Mouse (Mus musculus): ENCODE data around the gene Phldb2. TPM values are rescaled to one million over a fixed set of nuclear protein-coding genes. Genes with fewer than 3 reads are reported as not detected.

Phldb2 gene
- total RNA-seq, 2 experiments from 2014 or later: 4.4 to 5.4 TPM

DNA sequence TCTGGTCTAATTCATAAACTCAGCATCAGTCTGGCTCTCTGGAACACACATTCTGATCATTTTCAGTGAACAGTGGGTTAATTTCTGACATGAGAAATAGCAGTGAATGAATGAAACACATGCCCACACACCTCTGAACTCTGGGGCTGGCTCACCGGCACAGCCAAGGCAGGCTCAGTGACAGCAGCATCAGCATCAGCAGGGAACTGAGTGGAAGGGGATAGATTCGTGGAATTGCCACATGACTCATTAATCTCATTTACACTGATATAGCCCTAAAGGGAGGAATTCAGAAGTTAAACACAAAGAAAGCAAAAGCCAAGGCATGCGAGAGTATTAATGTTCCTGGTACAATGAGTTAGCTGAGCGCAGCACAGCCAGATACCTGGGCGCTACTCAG, 178.6 kb downstream of the Phldb2 start:
- DNase-seq (ENCODE audit: low spot score in 2 of 2): no peak
- no peak for TF ChIP-seq CTCF (conservative IDR thresholded peaks at IDR 0.05)
- Histone ChIP-seq H3K27ac (no peak overlapping the region), H3K4me3 (no peak overlapping the region)

DNA sequence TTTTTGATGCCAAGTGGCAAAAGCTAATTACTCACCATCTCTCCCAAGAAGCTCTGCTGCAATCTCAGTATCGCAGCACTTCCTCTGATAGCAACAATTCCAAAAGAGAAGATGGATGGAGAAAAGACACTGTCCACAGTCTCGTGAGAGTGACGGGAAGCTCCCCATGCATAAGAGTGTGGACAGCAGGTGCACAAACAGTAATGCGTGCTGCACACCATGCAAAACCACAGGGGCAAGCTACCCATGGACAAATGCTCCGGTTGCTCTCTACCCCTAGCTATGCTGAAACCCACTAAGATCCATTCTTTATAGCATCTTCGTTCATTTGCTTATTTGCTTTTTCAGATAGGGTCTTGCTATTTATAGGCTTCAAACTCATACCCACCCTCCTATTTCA, 182.5 kb downstream of the Phldb2 start:
- no peak for TF ChIP-seq CTCF (conservative IDR thresholded peaks at IDR 0.05)
- H3K27ac ChIP-seq: no peak overlapping the region
- no peak overlapping the region for H3K4me3 ChIP-seq
- no peak for DNase-seq (ENCODE audit: low spot score in 2 of 2)

GRCm38 (mm10) chr16:45767853-45768640, 185.4 kb downstream of the Phldb2 start:
- no peak for TF ChIP-seq CTCF (conservative IDR thresholded peaks at IDR 0.05)
- Histone ChIP-seq H3K27ac (peak overlapping the region; percentile 5; the same call in 1 of the 2 replicates), H3K4me3 (no peak overlapping the region)
- no peak for DNase-seq (ENCODE audit: low spot score in 2 of 2)

- H3K27ac ChIP-seq: peak overlapping the region; percentile 5; the same call in 1 of the 2 replicates
- no peak overlapping the region for H3K4me3 ChIP-seq
- no peak for DNase-seq (ENCODE audit: low spot score in 2 of 2)
- no peak for TF ChIP-seq CTCF (conservative IDR thresholded peaks at IDR 0.05)
Observed at GRCm38 (mm10) chr16:45767434-45767833, 186.0 kb downstream of the Phldb2 start.

DNA sequence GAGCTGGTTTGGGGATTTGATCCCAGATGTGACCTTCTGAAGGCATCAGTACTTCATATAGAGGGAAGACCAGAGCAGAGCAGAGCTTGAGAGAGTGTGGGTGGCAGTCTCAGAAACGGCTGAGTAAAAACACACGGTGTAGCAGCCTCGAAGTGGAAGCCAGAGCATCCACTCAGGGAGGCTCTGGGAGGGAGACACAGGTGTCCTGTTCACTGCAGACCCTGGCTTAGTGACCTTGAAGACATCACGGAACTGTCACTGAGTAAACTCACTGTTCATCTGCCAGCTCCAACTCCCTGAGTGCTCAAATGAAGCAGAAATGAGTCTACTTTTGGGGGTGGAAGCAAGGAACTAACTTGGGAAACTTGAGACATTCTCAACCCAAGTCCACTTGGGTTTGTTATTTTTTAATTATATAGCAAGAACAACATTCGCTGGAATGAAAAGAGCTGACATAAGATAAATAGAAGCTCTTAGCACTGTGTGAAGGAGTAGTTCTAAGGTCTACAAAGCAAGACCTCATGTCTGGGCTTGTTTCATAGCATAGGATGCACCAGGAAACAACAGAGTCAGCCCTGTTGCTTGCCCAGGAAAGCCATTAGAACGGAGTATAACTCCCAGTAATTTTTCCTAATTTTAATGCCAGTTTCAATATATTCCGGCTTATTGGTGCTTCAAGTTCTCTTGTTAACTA, 187.4 kb downstream of the Phldb2 start:
- no peak for DNase-seq (ENCODE audit: low spot score in 2 of 2)
- H3K27ac ChIP-seq: no peak overlapping the region
- H3K4me3 ChIP-seq: no peak overlapping the region
- TF ChIP-seq CTCF (conservative IDR thresholded peaks at IDR 0.05): no peak

- no peak overlapping the region for H3K27ac ChIP-seq
- DNase-seq (ENCODE audit: low spot score in 2 of 2): no peak
- no peak for TF ChIP-seq CTCF (conservative IDR thresholded peaks at IDR 0.05)
- no peak overlapping the region for H3K4me3 ChIP-seq
Observed at GRCm38 (mm10) chr16:45765102-45765501, 188.3 kb downstream of the Phldb2 start.

GRCm38 (mm10) chr16:45762859-45763505, 190.4 kb downstream of the Phldb2 start:
- TF ChIP-seq CTCF (conservative IDR thresholded peaks at IDR 0.05): no peak
- no peak for DNase-seq (ENCODE audit: low spot score in 2 of 2)
- H3K4me3 ChIP-seq: no peak overlapping the region
- no peak overlapping the region for H3K27ac ChIP-seq

DNA sequence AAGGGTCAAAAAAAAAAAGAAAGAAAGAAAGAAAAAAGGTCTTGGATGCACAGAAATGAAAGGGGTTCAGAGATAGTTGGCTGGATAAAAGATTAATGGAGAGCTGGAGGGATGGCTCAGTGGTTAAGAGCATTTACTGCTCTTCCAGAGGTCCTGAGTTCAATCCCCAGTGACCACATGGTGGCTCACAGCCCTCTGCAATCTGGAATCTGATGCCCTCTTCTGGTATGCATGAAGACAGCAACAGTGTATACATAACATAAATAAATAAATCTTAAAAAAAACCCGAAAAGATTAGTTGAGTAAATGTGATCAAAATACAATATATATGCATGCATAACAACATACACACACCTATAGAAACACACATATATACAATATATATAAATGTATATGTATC, 192.0 kb downstream of the Phldb2 start:
- DNase-seq (ENCODE audit: low spot score in 2 of 2): no peak

DNA sequence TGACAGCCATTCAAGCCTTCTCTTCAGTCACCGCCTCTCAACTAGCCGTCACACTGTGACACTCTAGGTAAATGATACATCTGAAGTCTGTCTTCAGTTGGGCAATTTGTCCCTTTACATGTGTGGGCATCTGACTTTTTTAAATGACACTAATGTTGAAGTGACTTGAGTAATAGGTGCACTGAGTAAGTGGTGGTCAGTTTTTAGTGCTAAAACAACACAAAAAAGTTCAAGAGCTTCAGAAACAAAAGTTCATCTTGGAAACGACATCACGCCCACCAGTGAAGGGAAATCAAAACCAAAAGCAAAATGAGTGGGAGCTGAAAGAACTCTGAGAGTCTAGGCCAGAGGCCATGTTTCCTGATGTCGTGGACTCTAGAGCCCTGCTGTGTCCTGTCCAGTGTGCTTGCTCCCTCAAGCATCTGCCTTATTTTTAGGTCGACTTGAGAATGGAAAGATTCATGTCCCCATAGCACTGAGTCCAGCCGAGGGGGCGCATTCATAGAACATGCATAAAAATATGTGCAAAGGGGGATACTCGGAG, 194.6 kb downstream of the Phldb2 start:
- no peak overlapping the region for H3K27ac ChIP-seq
- DNase-seq (ENCODE audit: low spot score in 2 of 2): no peak
- TF ChIP-seq CTCF (conservative IDR thresholded peaks at IDR 0.05): no peak
- H3K4me3 ChIP-seq: no peak overlapping the region

More for the DNA sequence above, 192.0 kb downstream of the Phldb2 start:
- TF ChIP-seq CTCF (conservative IDR thresholded peaks at IDR 0.05): peak; percentile 68
- no peak overlapping the region for H3K27ac ChIP-seq
- no peak overlapping the region for H3K4me3 ChIP-seq

- H3K27ac ChIP-seq: peak overlapping the region; percentile 32; the same call in 1 of the 2 replicates
- TF ChIP-seq CTCF (conservative IDR thresholded peaks at IDR 0.05): no peak
- H3K4me3 ChIP-seq: no peak overlapping the region
- no peak for DNase-seq (ENCODE audit: low spot score in 2 of 2)
Observed at GRCm38 (mm10) chr16:45757421-45758078, 195.8 kb downstream of the Phldb2 start.

DNA sequence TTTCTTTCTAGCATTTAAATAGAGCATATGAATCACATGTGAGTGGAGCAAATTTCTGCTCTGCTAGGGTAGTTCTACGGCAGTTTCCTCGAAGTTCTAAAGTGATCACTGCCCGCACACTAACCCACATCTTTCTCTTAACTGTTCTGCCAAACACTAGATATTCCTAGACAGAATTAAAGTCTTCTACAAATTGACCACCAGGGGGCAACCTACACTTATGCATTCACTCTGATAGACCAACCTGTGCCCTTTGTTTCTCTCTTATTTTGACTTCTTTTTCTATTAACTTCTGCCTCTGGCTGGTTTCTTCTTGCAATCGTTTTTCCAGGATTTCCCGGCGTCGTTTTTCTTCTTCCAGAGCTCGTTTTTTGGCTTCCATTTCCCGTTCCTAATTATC, 196.5 kb downstream of the Phldb2 start:
- H3K4me3 ChIP-seq: no peak overlapping the region
- H3K27ac ChIP-seq: no peak overlapping the region
- TF ChIP-seq CTCF (conservative IDR thresholded peaks at IDR 0.05): peak; percentile 96
- DNase-seq (ENCODE audit: low spot score in 2 of 2): peak; percentile 66 to 68

DNA sequence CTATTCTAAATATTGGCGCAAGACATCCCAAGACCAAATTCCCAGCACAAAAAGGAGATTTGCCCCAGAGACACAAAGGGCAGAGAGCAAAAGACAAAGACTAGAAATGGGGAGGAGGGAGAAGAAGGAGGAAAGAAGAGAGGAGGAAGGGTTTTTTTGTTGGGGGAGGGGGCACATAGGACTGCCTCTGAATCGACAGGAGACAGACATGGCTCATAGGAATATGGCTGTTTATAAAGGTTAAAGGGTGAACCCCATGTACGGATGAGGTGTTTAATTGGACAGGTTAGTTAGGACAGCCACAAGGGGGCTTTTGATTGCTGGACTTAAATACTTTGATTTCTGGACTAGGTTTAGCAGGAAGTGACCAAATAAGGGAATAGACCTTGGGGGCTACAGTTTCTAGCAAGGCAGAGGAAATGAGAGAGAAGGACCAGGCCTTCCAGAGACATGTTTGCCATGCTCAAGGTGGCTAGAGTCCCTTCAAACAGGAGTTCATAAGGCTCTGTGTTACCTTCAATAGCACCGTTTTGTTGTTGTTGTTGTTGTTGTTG, 209.7 kb downstream of the Phldb2 start:
- TF ChIP-seq CTCF (conservative IDR thresholded peaks at IDR 0.05): peak; percentile 40
- Histone ChIP-seq H3K27ac (peak overlapping the region; percentile 97), H3K4me3 (peak overlapping the region; percentile 84)
- no peak for DNase-seq (ENCODE audit: low spot score in 2 of 2)
